Mouse (Mus musculus): Measurements from ENCODE around the gene Tmem200a.

- TF ChIP-seq POLR2A (IDR thresholded peaks at IDR 0.05; ENCODE audit: extremely low read depth, insufficient read depth, low read length) (no peak), CTCF (IDR thresholded peaks at IDR 0.05; ENCODE audit: extremely low read depth, insufficient read depth, low read length) (peak; percentile 51)
Observed at GRCm38 (mm10) chr10:26078521-26079142, at the start of gene Tmem200a.
